Mouse (Mus musculus) embryonic facial prominence, embryonic 10.5 days (tissue): ENCODE measurements around the gene Gcnt3. TPM values are rescaled to one million over a fixed set of nuclear protein-coding genes. Genes with fewer than 3 reads are reported as not detected.

Source experiments
- DNase-seq: peaks from one replicate; pipeline ENCODE4 v3.0.0-alpha.2; 2017; ENCODE audit warnings: low spot score
- H3K27ac ChIP-seq: fragments of 300-500 bp; sonication (generic); replicated peaks from 2 replicates; pipeline ENCODE4 v1.5.1; 2016; ENCODE audit warnings: mild to moderate bottlenecking
- H3K27me3 ChIP-seq: fragments of 300-500 bp; sonication (generic); replicated peaks from 2 replicates; pipeline ENCODE4 v1.6.1; 2016; ENCODE audit warnings: low read depth, mild to moderate bottlenecking; ENCODE audit not compliant: poor library complexity, severe bottlenecking
- H3K36me3 ChIP-seq: fragments of 300-500 bp; sonication (generic); replicated peaks from 2 replicates; pipeline ENCODE4 v1.6.1; 2016; ENCODE audit warnings: mild to moderate bottlenecking, moderate library complexity
- H3K4me1 ChIP-seq: fragments of 300-500 bp; sonication (generic); 2 replicates; pipeline ENCODE4 v1.6.1; 2016
- H3K4me3 ChIP-seq: fragments of 300-500 bp; sonication (generic); 2 replicates; pipeline ENCODE4 v1.5.1; 2016; ENCODE audit warnings: mild to moderate bottlenecking, moderate library complexity
- H3K9me3 ChIP-seq: fragments of 300-500 bp; sonication (generic); 2 replicates; pipeline ENCODE4 v1.6.1; 2016; ENCODE audit warnings: mild to moderate bottlenecking
- WGBS: fragments of 180-500 bp; shearing (Covaris S2); methylation state at CpG from one replicate; pipeline ENCODE4 v1.1.7; 2016; 5-methylcytosine and 5-hydroxymethylcytosine counted together
- polyA plus RNA-seq: library from polyadenylated mRNA; unstranded; fragments of >200 nt; fragmentation: Nextera tagmentation; extraction: Ambion mirVana; gene quantifications from 2 replicates; pipeline ENCODE4 v1.2.1, GENCODE M21; 2016

Gcnt3 gene
- polyA plus RNA-seq, 1 experiment from 2014 or later = not detected

GRCm38 (mm10) chr9:70067497-70067896, 29.6 kb upstream of the Gcnt3 start:
- Histone ChIP-seq H3K9me3 (no peaks in the 10 kb centered on the region), H3K27ac (no peak overlapping the region), H3K4me3 (no peak overlapping the region), H3K27me3 (no peaks in the 10 kb centered on the region), H3K36me3 (no peaks in the 10 kb centered on the region), H3K4me1 (no peaks in the 10 kb centered on the region)
- 89% methylated on average over 3 of the region's 3 CpGs for WGBS
- no peak for DNase-seq

GRCm38 (mm10) chr9:70062012-70062411, 24.1 kb upstream of the Gcnt3 start:
- Histone ChIP-seq H3K4me3 (no peak overlapping the region), H3K27me3 (no peaks in the 10 kb centered on the region), H3K9me3 (no peaks in the 10 kb centered on the region), H3K36me3 (no peaks in the 10 kb centered on the region), H3K27ac (no peak overlapping the region), H3K4me1 (no peaks in the 10 kb centered on the region)
- DNase-seq = no peak
- 90% methylated on average over 3 of the region's 3 CpGs for WGBS

- H3K4me3 ChIP-seq = no peak overlapping the region
- whole genome bisulfite sequencing = 61% methylated on average over 3 of the region's 3 CpGs
- H3K36me3 ChIP-seq = no peaks in the 10 kb centered on the region
- DNase-seq = no peak
- peaks cover 21% of the 10 kb centered on the region for H3K4me1 ChIP-seq
- H3K27ac ChIP-seq = no peak overlapping the region
- no peaks in the 10 kb centered on the region for H3K9me3 ChIP-seq
- no peaks in the 10 kb centered on the region for H3K27me3 ChIP-seq
Observed at GRCm38 (mm10) chr9:70053411-70053810, 15.5 kb upstream of the Gcnt3 start.

- WGBS = 85% methylated on average over 3 of the region's 3 CpGs
- Histone ChIP-seq H3K9me3 (no peaks in the 10 kb centered on the region), H3K4me3 (no peak overlapping the region), H3K4me1 (peaks cover 28% of the 10 kb centered on the region), H3K27me3 (no peaks in the 10 kb centered on the region), H3K36me3 (no peaks in the 10 kb centered on the region), H3K27ac (no peak overlapping the region)
- DNase-seq = no peak
Observed at GRCm38 (mm10) chr9:70052730-70053129, 14.8 kb upstream of the Gcnt3 start.

- Histone ChIP-seq H3K4me1 (peaks cover 30% of the 10 kb centered on the region), H3K36me3 (no peaks in the 10 kb centered on the region), H3K27me3 (no peaks in the 10 kb centered on the region), H3K9me3 (no peaks in the 10 kb centered on the region), H3K4me3 (no peak overlapping the region), H3K27ac (peak overlapping the region; percentile 55; the same call in 1 of the 2 replicates)
- DNase-seq = no peak
- WGBS = 41% methylated on average over 8 of the region's 8 CpGs
Observed at GRCm38 (mm10) chr9:70049839-70050238, 12.0 kb upstream of the Gcnt3 start.

GRCm38 (mm10) chr9:70049416-70049783, 11.5 kb upstream of the Gcnt3 start:
- peak overlapping the region; percentile 55 for H3K27ac ChIP-seq

GRCm38 (mm10) chr9:70048751-70049415, 11.0 kb upstream of the Gcnt3 start:
- H3K27me3 ChIP-seq = no peaks in the 10 kb centered on the region
- peak overlapping the region; percentile 55 for H3K27ac ChIP-seq
- peaks cover 30% of the 10 kb centered on the region for H3K4me1 ChIP-seq
- H3K36me3 ChIP-seq = no peaks in the 10 kb centered on the region
- H3K4me3 ChIP-seq = 0 out of 2 replicates have a peak overlapping the region, but pooled peaks have one; percentile 15
- 56% methylated on average over 6 of the region's 6 CpGs for WGBS
- no peak for DNase-seq
- no peaks in the 10 kb centered on the region for H3K9me3 ChIP-seq

More at GRCm38 (mm10) chr9:70049416-70049783, 11.5 kb upstream of the Gcnt3 start:
- Histone ChIP-seq H3K27me3 (no peaks in the 10 kb centered on the region), H3K4me1 (peaks cover 30% of the 10 kb centered on the region), H3K4me3 (no peak overlapping the region), H3K36me3 (no peaks in the 10 kb centered on the region), H3K9me3 (no peaks in the 10 kb centered on the region)
- 26% methylated on average over 3 of the region's 3 CpGs for WGBS
- DNase-seq = peak; percentile 27

- Histone ChIP-seq H3K27ac (peak overlapping the region; percentile 55), H3K27me3 (no peaks in the 10 kb centered on the region), H3K4me3 (0 out of 2 replicates have a peak overlapping the region, but pooled peaks have one; percentile 15)
Observed at GRCm38 (mm10) chr9:70048280-70048679, 10.4 kb upstream of the Gcnt3 start.

GRCm38 (mm10) chr9:70047839-70048238, 10.0 kb upstream of the Gcnt3 start:
- Histone ChIP-seq H3K4me3 (no peak overlapping the region), H3K27me3 (no peaks in the 10 kb centered on the region), H3K27ac (no peak overlapping the region; the same call in 1 of the 2 replicates), H3K36me3 (no peaks in the 10 kb centered on the region), H3K9me3 (no peaks in the 10 kb centered on the region), H3K4me1 (peaks cover 30% of the 10 kb centered on the region)
- DNase-seq = peak; percentile 29
- 47% methylated on average over 3 of the region's 3 CpGs for WGBS

More at GRCm38 (mm10) chr9:70048280-70048679, 10.4 kb upstream of the Gcnt3 start:
- 34% methylated on average over 5 of the region's 5 CpGs for WGBS
- Histone ChIP-seq H3K36me3 (no peaks in the 10 kb centered on the region), H3K9me3 (no peaks in the 10 kb centered on the region), H3K4me1 (peaks cover 30% of the 10 kb centered on the region)
- DNase-seq = no peak

- Histone ChIP-seq H3K9me3 (no peaks in the 10 kb centered on the region), H3K27me3 (no peaks in the 10 kb centered on the region), H3K4me3 (no peak overlapping the region), H3K27ac (no peak overlapping the region), H3K36me3 (no peaks in the 10 kb centered on the region), H3K4me1 (peaks cover 30% of the 10 kb centered on the region)
- no peak for DNase-seq
- WGBS = 92% methylated on average over 6 of the region's 6 CpGs
Observed at GRCm38 (mm10) chr9:70046255-70046654, 8.4 kb upstream of the Gcnt3 start.

- Histone ChIP-seq H3K9me3 (no peaks in the 10 kb centered on the region), H3K36me3 (no peaks in the 10 kb centered on the region), H3K4me1 (peaks cover 26% of the 10 kb centered on the region), H3K27ac (no peak overlapping the region), H3K27me3 (no peaks in the 10 kb centered on the region), H3K4me3 (no peak overlapping the region)
- no peak for DNase-seq
- WGBS = 80% methylated on average over 2 of the region's 2 CpGs
Observed at GRCm38 (mm10) chr9:70044865-70045264, 7.0 kb upstream of the Gcnt3 start.

GRCm38 (mm10) chr9:70042935-70043334, 5.0 kb upstream of the Gcnt3 start:
- H3K27me3 ChIP-seq = no peaks in the 10 kb centered on the region
- H3K4me3 ChIP-seq = no peak overlapping the region
- DNase-seq = no peak
- no peaks in the 10 kb centered on the region for H3K36me3 ChIP-seq
- WGBS = 66% methylated on average over 1 of the region's 1 CpGs
- peaks cover 7% of the 10 kb centered on the region for H3K4me1 ChIP-seq
- H3K27ac ChIP-seq = no peak overlapping the region
- H3K9me3 ChIP-seq = no peaks in the 10 kb centered on the region

- no peaks in the 10 kb centered on the region for H3K4me1 ChIP-seq
- DNase-seq = no peak
- no peak overlapping the region for H3K4me3 ChIP-seq
- no peaks in the 10 kb centered on the region for H3K27me3 ChIP-seq
- H3K27ac ChIP-seq = no peak overlapping the region
- WGBS = 91% methylated on average over 4 of the region's 4 CpGs
- H3K36me3 ChIP-seq = no peaks in the 10 kb centered on the region
- no peaks in the 10 kb centered on the region for H3K9me3 ChIP-seq
Observed at GRCm38 (mm10) chr9:70042137-70042536, 4.2 kb upstream of the Gcnt3 start.
